Mouse (Mus musculus) C2C12 (cell line): ENCODE measurements around the gene Clint1. TPM values are rescaled to one million over a fixed set of nuclear protein-coding genes. Genes with fewer than 3 reads are reported as not detected.

Experiments used
- H3K27me3 ChIP-seq: one replicate; pipeline ENCODE4 v1.6.1; 2011; ENCODE audit not compliant: control insufficient read depth, insufficient read depth, insufficient read length
- H3K36me3 ChIP-seq: one replicate; pipeline ENCODE4 v1.6.1; 2011; ENCODE audit not compliant: control insufficient read depth, insufficient read depth
- H3K4me3 ChIP-seq: one replicate; pipeline ENCODE4 v1.5.1; 2011; ENCODE audit warnings: mild to moderate bottlenecking, control low read depth; ENCODE audit not compliant: poor library complexity, insufficient read depth, severe bottlenecking
- H3K79me2 ChIP-seq: one replicate; pipeline ENCODE4 v1.6.1; 2011; ENCODE audit not compliant: control insufficient read depth, insufficient read depth
- H3K79me3 ChIP-seq: one replicate; pipeline ENCODE4 v1.6.1; 2011; ENCODE audit warnings: low read depth, control low read depth
- H3ac ChIP-seq: one replicate; pipeline ENCODE3; 2011; ENCODE audit warnings: low read depth; ENCODE audit not compliant: control insufficient read depth, insufficient read length
- CEBPB ChIP-seq: IDR thresholded peaks from one replicate; pipeline ENCODE4 v1.6.1; 2011; ENCODE audit warnings: low read depth, mild to moderate bottlenecking, control low read depth, moderate library complexity
- CTCF ChIP-seq: IDR thresholded peaks from one replicate; pipeline ENCODE4 v1.5.1; 2011; ENCODE audit not compliant: control insufficient read depth, insufficient read depth, insufficient read length
- FOSL1 ChIP-seq: IDR thresholded peaks from one replicate; pipeline ENCODE4 v1.8.0; 2011; ENCODE audit warnings: mild to moderate bottlenecking, low read length; ENCODE audit not compliant: poor library complexity, insufficient read depth, severe bottlenecking
- MAX ChIP-seq: IDR thresholded peaks from one replicate; pipeline ENCODE4 v1.6.1; 2011; ENCODE audit warnings: mild to moderate bottlenecking, control low read depth
- MYOD1 ChIP-seq: IDR thresholded peaks from one replicate; pipeline ENCODE4 v1.6.1; 2011; ENCODE audit warnings: low read depth; ENCODE audit not compliant: control insufficient read depth, insufficient read length
- MYOG ChIP-seq: IDR thresholded peaks from one replicate; pipeline ENCODE4 v1.6.1; 2011; ENCODE audit not compliant: control insufficient read depth, insufficient read length; ENCODE audit errors: extremely low read depth
- USF1 ChIP-seq: IDR thresholded peaks from one replicate; pipeline ENCODE4 v1.6.1; 2011; ENCODE audit warnings: low read depth, mild to moderate bottlenecking, control low read depth, moderate library complexity
- polyA plus RNA-seq: library from polyadenylated mRNA; unstranded; fragments of >200 nt; fragmentation: generic; extraction: Trizol; gene quantifications from one replicate; pipeline ENCODE4 v1.2.1, GENCODE M21; 2012; ENCODE audit warnings: missing spikeins

Gene Clint1
- polyA plus RNA-seq, 1 experiment: 31.9 TPM

GRCm38 (mm10) chr11:45835625-45836255, 16.1 kb upstream of the Clint1 start:
- no peak for TF ChIP-seq MAX
- TF ChIP-seq USF1: no peak
- TF ChIP-seq FOSL1: no peak
- TF ChIP-seq MYOG: no peak
- TF ChIP-seq CTCF: no peak
- no peak for TF ChIP-seq MYOD1
- TF ChIP-seq CEBPB: no peak
- no peak overlapping the region for H3K4me3 ChIP-seq
- no peaks in the 10 kb centered on the region for H3K36me3 ChIP-seq
- H3K27me3 ChIP-seq: peaks cover 17% of the 10 kb centered on the region
- H3ac ChIP-seq: no peak overlapping the region
- H3K79me3 ChIP-seq: no peaks in the 10 kb centered on the region
- no peaks in the 10 kb centered on the region for H3K79me2 ChIP-seq

- H3ac ChIP-seq: no peak overlapping the region
- TF ChIP-seq MAX (no peak), USF1 (no peak), FOSL1 (no peak), CEBPB (no peak)
- peaks cover 17% of the 10 kb centered on the region for H3K27me3 ChIP-seq
- no peaks in the 10 kb centered on the region for H3K79me3 ChIP-seq
- H3K36me3 ChIP-seq: no peaks in the 10 kb centered on the region
- no peaks in the 10 kb centered on the region for H3K79me2 ChIP-seq
- H3K4me3 ChIP-seq: no peak overlapping the region
These were observed 14.5 kb upstream of the Clint1 start for GRCm38 (mm10) chr11:45837257-45837817.

- no peaks in the 10 kb centered on the region for H3K36me3 ChIP-seq
- no peaks in the 10 kb centered on the region for H3K79me2 ChIP-seq
- no peaks in the 10 kb centered on the region for H3K79me3 ChIP-seq
These were observed 13.4 kb upstream of the Clint1 start for GRCm38 (mm10) chr11:45838450-45838849.

GRCm38 (mm10) chr11:45840332-45840731, 11.5 kb upstream of the Clint1 start:
- Histone ChIP-seq H3K4me3 (no peak overlapping the region), H3K79me2 (no peaks in the 10 kb centered on the region), H3ac (no peak overlapping the region), H3K79me3 (no peaks in the 10 kb centered on the region), H3K36me3 (no peaks in the 10 kb centered on the region), H3K27me3 (peaks cover 17% of the 10 kb centered on the region)
- TF ChIP-seq MYOG (no peak), CEBPB (no peak), USF1 (no peak), CTCF (no peak), FOSL1 (no peak), MAX (no peak), MYOD1 (no peak)

More at GRCm38 (mm10) chr11:45838450-45838849, 13.4 kb upstream of the Clint1 start:
- no peak for TF ChIP-seq CEBPB
- no peak for TF ChIP-seq CTCF
- TF ChIP-seq MAX: no peak
- TF ChIP-seq MYOD1: no peak
- no peak for TF ChIP-seq USF1
- no peak for TF ChIP-seq MYOG
- Histone ChIP-seq H3K27me3 (peaks cover 17% of the 10 kb centered on the region), H3ac (no peak overlapping the region), H3K4me3 (no peak overlapping the region)

GRCm38 (mm10) chr11:45846008-45846407, 5.8 kb upstream of the Clint1 start:
- TF ChIP-seq CTCF (no peak), USF1 (no peak), MAX (no peak), MYOD1 (no peak), MYOG (no peak), CEBPB (no peak), FOSL1 (no peak)
- H3K79me3 ChIP-seq: no peaks in the 10 kb centered on the region

GRCm38 (mm10) chr11:45847548-45847947, 4.3 kb upstream of the Clint1 start:
- Histone ChIP-seq H3K27me3 (no peaks in the 10 kb centered on the region), H3K79me2 (peaks cover 8% of the 10 kb centered on the region)

More at GRCm38 (mm10) chr11:45846008-45846407, 5.8 kb upstream of the Clint1 start:
- H3K4me3 ChIP-seq: no peak overlapping the region
- H3K27me3 ChIP-seq: no peaks in the 10 kb centered on the region
- H3ac ChIP-seq: no peak overlapping the region
- no peaks in the 10 kb centered on the region for H3K79me2 ChIP-seq
- no peaks in the 10 kb centered on the region for H3K36me3 ChIP-seq

More at GRCm38 (mm10) chr11:45847548-45847947, 4.3 kb upstream of the Clint1 start:
- TF ChIP-seq USF1 (no peak), CTCF (no peak), FOSL1 (no peak), MYOD1 (no peak), MAX (no peak), MYOG (no peak), CEBPB (no peak)
- H3K4me3 ChIP-seq: no peak overlapping the region
- H3K79me3 ChIP-seq: peaks cover 4% of the 10 kb centered on the region
- no peaks in the 10 kb centered on the region for H3K36me3 ChIP-seq
- H3ac ChIP-seq: no peak overlapping the region
